Mouse (Mus musculus) 3134 (cell line): ENCODE measurements at regions not wholly inside any gene's neighbourhood (a gene's known extent, or its start where the extent isn't known, plus 50 kb on each side); places are given as distances from the start of the nearest gene placed in this dataset.
"Not testable (repeated sequence)": the region's sequence is repeated elsewhere in the genome, so short reads cannot be mapped to it uniquely, and the experiment has no call there.

Experiments used
- DNase-seq: peaks from one replicate; pipeline ENCODE4 v3.0.0-alpha.2; 2011; ENCODE audit warnings: low spot score; ENCODE audit not compliant: insufficient read length; ENCODE audit errors: extremely low read depth

- peak; percentile 63 for DNase-seq
Observed at GRCm38 (mm10) chr2:135525779-135526178, 133.0 kb upstream of the Plcb4 start.

GRCm38 (mm10) chr2:135529619-135530018 lies 129.2 kb upstream of the Plcb4 start:
- peak; percentile 10 for DNase-seq

- no peak for DNase-seq
Observed at GRCm38 (mm10) chr2:135536303-135536871, 122.4 kb upstream of the Plcb4 start.

- DNase-seq, result no peak
Observed at GRCm38 (mm10) chr2:135538022-135538421, 120.8 kb upstream of the Plcb4 start.

- DNase-seq, result no peak
Observed at GRCm38 (mm10) chr2:135541058-135541457, 117.8 kb upstream of the Plcb4 start.

GRCm38 (mm10) chr2:135541930-135542329 lies 116.9 kb upstream of the Plcb4 start:
- DNase-seq, result no peak

- DNase-seq, result no peak
Observed at GRCm38 (mm10) chr2:135544882-135545281, 113.9 kb upstream of the Plcb4 start.

- DNase-seq, result no peak
Observed at GRCm38 (mm10) chr2:135547966-135548365, 110.8 kb upstream of the Plcb4 start.

GRCm38 (mm10) chr2:135553031-135553430 lies 105.8 kb upstream of the Plcb4 start:
- DNase-seq, result no peak

GRCm38 (mm10) chr2:135558026-135558425 lies 100.8 kb upstream of the Plcb4 start:
- not testable (repeated sequence) for DNase-seq

GRCm38 (mm10) chr2:135559328-135559727 lies 99.5 kb upstream of the Plcb4 start:
- no peak for DNase-seq

- DNase-seq, result no peak
Observed at GRCm38 (mm10) chr2:135559933-135560710, 98.7 kb upstream of the Plcb4 start.

GRCm38 (mm10) chr2:135560856-135561255 lies 98.0 kb upstream of the Plcb4 start:
- no peak for DNase-seq

- no peak for DNase-seq
Observed at GRCm38 (mm10) chr2:135561716-135562115, 97.1 kb upstream of the Plcb4 start.

- DNase-seq, result peak; percentile 65
Observed at GRCm38 (mm10) chr2:135562140-135562890, 96.5 kb upstream of the Plcb4 start.

GRCm38 (mm10) chr2:135564231-135564630 lies 94.6 kb upstream of the Plcb4 start:
- no peak for DNase-seq

GRCm38 (mm10) chr2:135568350-135568749 lies 90.5 kb upstream of the Plcb4 start:
- DNase-seq, result no peak

GRCm38 (mm10) chr2:135571599-135571998 lies 87.2 kb upstream of the Plcb4 start:
- no peak for DNase-seq

- no peak for DNase-seq
Observed at GRCm38 (mm10) chr2:135577228-135577627, 81.6 kb upstream of the Plcb4 start.

- peak; percentile 17 for DNase-seq
Observed at GRCm38 (mm10) chr2:135578135-135578534, 80.7 kb upstream of the Plcb4 start.

GRCm38 (mm10) chr2:135579514-135579913 lies 79.3 kb upstream of the Plcb4 start:
- DNase-seq, result no peak

- DNase-seq, result no peak
Observed at GRCm38 (mm10) chr2:135580051-135580450, 78.8 kb upstream of the Plcb4 start.
